Mouse (Mus musculus) cerebellum, postnatal 10 days (tissue): ENCODE data around the gene Crnn.

ENCODE experiments used
- DNase-seq, 2 experiments: peaks; one replicate each; pipeline ENCODE4 v3.0.0; 2021; ENCODE audit warnings: mixed read lengths in 2 of 2

Crnn gene

GRCm38 (mm10) chr3:93144510-93145051 is at the start of gene Crnn:
Crnn (plus strand) TSS chr3:93144787.
- no peak for DNase-seq

GRCm38 (mm10) chr3:93096447-93096846 is 48.1 kb upstream of the Crnn start:
- DNase-seq = no peak

GRCm38 (mm10) chr3:93111668-93112067 is 32.9 kb upstream of the Crnn start:
- peak; percentile 20 to 25 for DNase-seq

- peak; percentile 65 to 70 for DNase-seq
Observed at GRCm38 (mm10) chr3:93114481-93114880, 30.1 kb upstream of the Crnn start.

- DNase-seq = no peak
Observed at GRCm38 (mm10) chr3:93119101-93119500, 25.5 kb upstream of the Crnn start.

GRCm38 (mm10) chr3:93128052-93128451 is 16.5 kb upstream of the Crnn start:
- no peak for DNase-seq

- peak; percentile 15 to 28 for DNase-seq
Observed at GRCm38 (mm10) chr3:93129076-93129475, 15.5 kb upstream of the Crnn start.

- DNase-seq = peak; percentile 76 to 80
Observed at GRCm38 (mm10) chr3:93130460-93130859, 14.1 kb upstream of the Crnn start.

GRCm38 (mm10) chr3:93162502-93162901 is 17.9 kb downstream of the Crnn start:
- no peak for DNase-seq

GRCm38 (mm10) chr3:93162996-93163592 is 18.5 kb downstream of the Crnn start:
- DNase-seq = peak; percentile 50 to 56

- DNase-seq = no peak
Observed at GRCm38 (mm10) chr3:93180856-93181255, 36.3 kb downstream of the Crnn start.

GRCm38 (mm10) chr3:93196978-93197377 is 52.4 kb downstream of the Crnn start, which contains the start of gene Flg2:
Flg2 (plus strand) TSS chr3:93197278.
- no peak for DNase-seq
